Mouse (Mus musculus) erythroid progenitor cell, adult 5-6 weeks (primary cell): ENCODE data around the gene Oser1. TPM values are rescaled to one million over a fixed set of nuclear protein-coding genes. Genes with fewer than 3 reads are reported as not detected.
A peak's percentile ranks its signal among the peaks of the same experiment; 100 is the strongest.
"Not testable (repeated sequence)": the region's sequence is repeated elsewhere in the genome, so short reads cannot be mapped to it uniquely, and the experiment has no call there.

Experiments used
- ATAC-seq: replicated peaks from 2 replicates; pipeline ENCODE4 v1.8.0; 2016; ENCODE audit warnings: moderate number of reproducible peaks, mild to moderate bottlenecking, moderate TSS enrichment, inconsistent platforms; ENCODE audit not compliant: poor library complexity, low FRiP score, severe bottlenecking
- total RNA-seq, 2 experiments: library from RNA; stranded (forward) in 1 of 2; stranded (reverse) in 1 of 2; fragments of 150-400 nt in 1 of 2; fragments of 186-747, 209-891 nt in 1 of 2; gene quantifications; 2 replicates each; pipeline versions ENCODE4 v1.2.3 to v1.2.4; 2015 to 2017; ENCODE audit warnings: low replicate concordance in 2 of 2

Gene Oser1
- total RNA-seq, 2 experiments from 2014 or later = 18.8 to 46.1 TPM

GRCm38 (mm10) chr2:163411840-163412239 lies 12.7 kb downstream of the Oser1 start:
- ATAC-seq = no peak

- not testable (repeated sequence) for ATAC-seq
Measured at GRCm38 (mm10) chr2:163411344-163411743, 13.2 kb downstream of the Oser1 start.

GRCm38 (mm10) chr2:163410211-163410610 lies 14.3 kb downstream of the Oser1 start:
- ATAC-seq = no peak

GRCm38 (mm10) chr2:163404037-163404815 lies 20.3 kb downstream of the Oser1 start:
- no peak for ATAC-seq

GRCm38 (mm10) chr2:163401221-163401620 lies 23.3 kb downstream of the Oser1 start:
- peak; percentile 74 for ATAC-seq

GRCm38 (mm10) chr2:163399222-163399621 lies 25.3 kb downstream of the Oser1 start:
- no peak for ATAC-seq

- no peak for ATAC-seq
Measured at GRCm38 (mm10) chr2:163398770-163399169, 25.7 kb downstream of the Oser1 start.

GRCm38 (mm10) chr2:163397905-163398304 lies 26.6 kb downstream of the Oser1 start, which contains the start of gene Jph2:
Jph2 (minus strand) TSS chr2:163397993.
- ATAC-seq = no peak

GRCm38 (mm10) chr2:163397071-163397470 lies 27.4 kb downstream of the Oser1 start:
- no peak for ATAC-seq

- no peak for ATAC-seq
Measured at GRCm38 (mm10) chr2:163394977-163395376, 29.5 kb downstream of the Oser1 start.

GRCm38 (mm10) chr2:163393976-163394375 lies 30.5 kb downstream of the Oser1 start:
- no peak for ATAC-seq

- no peak for ATAC-seq
Measured at GRCm38 (mm10) chr2:163393241-163393640, 31.3 kb downstream of the Oser1 start.

GRCm38 (mm10) chr2:163392436-163392835 lies 32.1 kb downstream of the Oser1 start:
- no peak for ATAC-seq

GRCm38 (mm10) chr2:163386423-163387190 lies 37.9 kb downstream of the Oser1 start:
- no peak for ATAC-seq

- ATAC-seq = no peak
Measured at GRCm38 (mm10) chr2:163385126-163385525, 39.4 kb downstream of the Oser1 start.

GRCm38 (mm10) chr2:163381246-163381645 lies 43.3 kb downstream of the Oser1 start:
- no peak for ATAC-seq

GRCm38 (mm10) chr2:163379366-163379765 lies 45.1 kb downstream of the Oser1 start:
- ATAC-seq = no peak

GRCm38 (mm10) chr2:163376082-163376481 lies 48.4 kb downstream of the Oser1 start:
- ATAC-seq = no peak

GRCm38 (mm10) chr2:163375468-163375867 lies 49.0 kb downstream of the Oser1 start:
- ATAC-seq = no peak

GRCm38 (mm10) chr2:163372627-163373026 lies 51.9 kb downstream of the Oser1 start:
- ATAC-seq = no peak

- ATAC-seq = no peak
Measured at GRCm38 (mm10) chr2:163370175-163370574, 54.3 kb downstream of the Oser1 start.
